Mouse (Mus musculus): Measurements from ENCODE around the gene Capza1.

GRCm38 (mm10) chr3:104795661-104796340, 68.5 kb downstream of the Capza1 start:
- TF ChIP-seq CTCF (IDR thresholded peaks at IDR 0.05; ENCODE audit: low read depth) = no peak
- no peak for TF ChIP-seq EP300 (IDR thresholded peaks at IDR 0.05; ENCODE audit: low read depth)
